Mouse (Mus musculus) kidney, embryonic 14.5 days (tissue): ENCODE measurements around the gene Washc1. TPM values are rescaled to one million over a fixed set of nuclear protein-coding genes. Genes with fewer than 3 reads are reported as not detected.
A peak's percentile ranks its signal among the peaks of the same experiment; 100 is the strongest.

ENCODE experiments used
- ATAC-seq: fragments of 200-750 bp; cut with Nextera tagmentation; 2 replicates; pipeline ENCODE4 v1.8.0; 2017; ENCODE audit warnings: moderate number of reproducible peaks, mild to moderate bottlenecking, moderate TSS enrichment, moderate library complexity; ENCODE audit not compliant: low FRiP score, low TSS enrichment
- H3K27ac ChIP-seq: fragments of 300-500 bp; sonication (generic); 2 replicates; pipeline ENCODE4 v1.5.1; 2014; ENCODE audit warnings: low read depth, mild to moderate bottlenecking, low read length, moderate library complexity, mixed read lengths
- H3K27me3 ChIP-seq: fragments of 300-500 bp; sonication (generic); 2 replicates; pipeline ENCODE4 v1.6.1; 2014; ENCODE audit warnings: mild to moderate bottlenecking, low read length; ENCODE audit not compliant: control insufficient read depth, insufficient read depth
- H3K36me3 ChIP-seq: fragments of 300-500 bp; sonication (generic); 2 replicates; pipeline ENCODE4 v1.6.1; 2014; ENCODE audit warnings: low read length, mixed read lengths; ENCODE audit not compliant: control insufficient read depth, insufficient read depth
- H3K4me1 ChIP-seq: fragments of 300-500 bp; sonication (generic); 2 replicates; pipeline ENCODE4 v1.6.1; 2014; ENCODE audit warnings: low read length, mixed read lengths; ENCODE audit not compliant: control insufficient read depth, insufficient read depth
- H3K4me2 ChIP-seq: fragments of 300-500 bp; sonication (generic); replicated peaks from 2 replicates; pipeline ENCODE4 v1.6.1; 2014; ENCODE audit warnings: low read depth, mild to moderate bottlenecking, low read length
- H3K4me3 ChIP-seq: fragments of 300-500 bp; sonication (generic); 2 replicates; pipeline ENCODE4 v1.5.1; 2014; ENCODE audit warnings: mild to moderate bottlenecking, low read length
- H3K9ac ChIP-seq: fragments of 300-500 bp; sonication (generic); 2 replicates; pipeline ENCODE4 v1.6.1; 2014; ENCODE audit warnings: low read depth, mild to moderate bottlenecking, low read length, moderate library complexity
- H3K9me3 ChIP-seq: fragments of 300-500 bp; sonication (generic); 2 replicates; pipeline ENCODE4 v1.6.1; 2016; ENCODE audit warnings: low read length; ENCODE audit not compliant: control insufficient read depth
- WGBS: fragments of 180-500 bp; shearing (Covaris S2); extraction: QIAGEN DNeasy Blood & Tissue Kit; methylation state at CpG from one replicate; pipeline ENCODE4 v1.1.7; 2014; 5-methylcytosine and 5-hydroxymethylcytosine counted together
- polyA plus RNA-seq: library from polyadenylated mRNA; unstranded; fragments of >200 nt; fragmentation: Nextera tagmentation; extraction: Ambion mirVana; gene quantifications from 2 replicates; pipeline ENCODE4 v1.2.1, GENCODE M21; 2014

Gene Washc1
- polyA plus RNA-seq, 1 experiment from 2014 or later = 38.4 TPM

GRCm38 (mm10) chr17:66106601-66107267 is 4.6 kb upstream of the Washc1 start:
- Histone ChIP-seq H3K36me3 (no peaks in the 10 kb centered on the region), H3K4me2 (no peak overlapping the region), H3K4me1 (0 out of 2 replicates have a peak, but pooled peaks cover 6% of the 10 kb centered on the region), H3K4me3 (no peak overlapping the region), H3K27ac (no peak overlapping the region), H3K9me3 (no peaks in the 10 kb centered on the region), H3K27me3 (no peaks in the 10 kb centered on the region), H3K9ac (no peak overlapping the region)
- ATAC-seq = no peak
- WGBS = 54% methylated on average over 10 of the region's 10 CpGs

GRCm38 (mm10) chr17:66107466-66107865 is 3.9 kb upstream of the Washc1 start:
- Histone ChIP-seq H3K9me3 (no peaks in the 10 kb centered on the region), H3K27me3 (no peaks in the 10 kb centered on the region), H3K4me3 (no peak overlapping the region), H3K36me3 (no peaks in the 10 kb centered on the region), H3K9ac (no peak overlapping the region), H3K27ac (no peak overlapping the region), H3K4me2 (no peak overlapping the region), H3K4me1 (peaks cover 11% of the 10 kb centered on the region)
- no peak for ATAC-seq
- WGBS = 71% methylated on average over 8 of the region's 8 CpGs

GRCm38 (mm10) chr17:66108198-66108597 is 3.1 kb upstream of the Washc1 start:
- Histone ChIP-seq H3K4me3 (no peak overlapping the region), H3K27ac (no peak overlapping the region), H3K27me3 (no peaks in the 10 kb centered on the region), H3K36me3 (no peaks in the 10 kb centered on the region), H3K9me3 (no peaks in the 10 kb centered on the region), H3K4me2 (no peak overlapping the region), H3K4me1 (peaks cover 14% of the 10 kb centered on the region), H3K9ac (no peak overlapping the region)
- 79% methylated on average over 4 of the region's 4 CpGs for whole genome bisulfite sequencing
- no peak for ATAC-seq

- H3K9ac ChIP-seq = peak overlapping the region; percentile 83; the same call in 1 of the 2 replicates
- no peaks in the 10 kb centered on the region for H3K9me3 ChIP-seq
- no peaks in the 10 kb centered on the region for H3K27me3 ChIP-seq
- H3K4me1 ChIP-seq = peaks cover 14% of the 10 kb centered on the region
- peak overlapping the region; percentile 85 for H3K4me3 ChIP-seq
- no peak overlapping the region; the same call in 1 of the 2 replicates for H3K27ac ChIP-seq
- no peak for ATAC-seq
- WGBS = 35% methylated on average over 6 of the region's 6 CpGs
- H3K36me3 ChIP-seq = peaks cover 18% of the 10 kb centered on the region
- H3K4me2 ChIP-seq = peak overlapping the region; percentile 60
These were observed 599 bp upstream of the Washc1 start for GRCm38 (mm10) chr17:66110746-66111145.

GRCm38 (mm10) chr17:66112166-66112565 is 821 bp downstream of the Washc1 start:
- Histone ChIP-seq H3K27me3 (no peaks in the 10 kb centered on the region), H3K9ac (peak overlapping the region; percentile 83; the same call in 1 of the 2 replicates), H3K9me3 (no peaks in the 10 kb centered on the region), H3K36me3 (peaks cover 33% of the 10 kb centered on the region), H3K4me1 (peaks cover 14% of the 10 kb centered on the region), H3K27ac (no peak overlapping the region), H3K4me2 (peak overlapping the region; percentile 60), H3K4me3 (peak overlapping the region; percentile 85)
- no peak for ATAC-seq
- WGBS = 38% methylated on average over 4 of the region's 4 CpGs

GRCm38 (mm10) chr17:66118991-66119390 is 7.6 kb downstream of the Washc1 start:
- Histone ChIP-seq H3K4me3 (no peak overlapping the region), H3K4me1 (peaks cover under 1% of the 10 kb centered on the region; the same call in 1 of the 2 replicates), H3K36me3 (peaks cover 56% of the 10 kb centered on the region), H3K4me2 (no peak overlapping the region), H3K9ac (no peak overlapping the region), H3K9me3 (no peaks in the 10 kb centered on the region), H3K27ac (no peak overlapping the region), H3K27me3 (no peaks in the 10 kb centered on the region)
- WGBS = 89% methylated on average over 8 of the region's 8 CpGs
- no peak for ATAC-seq

GRCm38 (mm10) chr17:66120701-66121100 is 9.4 kb downstream of the Washc1 start:
- Histone ChIP-seq H3K9ac (no peak overlapping the region), H3K27me3 (no peaks in the 10 kb centered on the region), H3K4me3 (no peak overlapping the region), H3K36me3 (peaks cover 42% of the 10 kb centered on the region), H3K4me2 (no peak overlapping the region), H3K4me1 (peaks cover 16% of the 10 kb centered on the region), H3K27ac (no peak overlapping the region), H3K9me3 (no peaks in the 10 kb centered on the region)
- 75% methylated on average over 1 of the region's 1 CpGs for WGBS
- ATAC-seq = no peak

GRCm38 (mm10) chr17:66123066-66123815 is 11.9 kb downstream of the Washc1 start, which contains the start of gene Ddx11:
Gene Ddx11 (plus strand): TSS chr17:66123520.
- H3K27me3 ChIP-seq = no peaks in the 10 kb centered on the region
- H3K9ac ChIP-seq = peak within 1 kb of the TSS; percentile 78
- ATAC-seq = peak; percentile 88
- H3K4me1 ChIP-seq = peaks cover 16% of the 10 kb centered on the region
- H3K4me3 ChIP-seq = peak within 1 kb of the TSS; percentile 83
- peak within 1 kb of the TSS; percentile 85 for H3K4me2 ChIP-seq
- H3K27ac ChIP-seq = peak within 1 kb of the TSS; percentile 91
- H3K36me3 ChIP-seq = peaks cover 33% of the 10 kb centered on the region
- no peaks in the 10 kb centered on the region for H3K9me3 ChIP-seq
- 6% methylated on average over 45 of the region's 45 CpGs for WGBS
